Mouse (Mus musculus) T-helper 17 cell (primary cell): ENCODE data around the gene Dohh.

Experiments used
- in situ Hi-C, 2 experiments: fragments of 300-600 bp; cut with MboI, MseI; formaldehyde crosslinking; loops; 1 replicate in 1 of 2; 2 replicates in 1 of 2; pipeline ENCODE4 v1.15.1; 2025; ENCODE audit warnings: high pct_unique_total_duplicates in 2 of 2

Dohh gene

GRCm38 (mm10) chr10:81356991-81357844 is 27.0 kb upstream of the Dohh start, which contains the start of gene Mfsd12:
Gene Mfsd12 (plus strand): TSS chr10:81357491.
- in situ Hi-C loops, result no loop called here

- in situ Hi-C loops, result no loop called here
Measured at GRCm38 (mm10) chr10:81358209-81358608, 26.0 kb upstream of the Dohh start.

- in situ Hi-C loops, result no loop called here
Measured at GRCm38 (mm10) chr10:81358841-81359240, 25.4 kb upstream of the Dohh start.

- in situ Hi-C loops, result no loop called here
Measured at GRCm38 (mm10) chr10:81360721-81361120, 23.5 kb upstream of the Dohh start.

GRCm38 (mm10) chr10:81362336-81362949 is 21.8 kb upstream of the Dohh start:
- in situ Hi-C loops, result no loop called here

GRCm38 (mm10) chr10:81363436-81364346 is 20.5 kb upstream of the Dohh start:
- in situ Hi-C loops, result no loop called here

- in situ Hi-C loops, result no loop called here
Measured at GRCm38 (mm10) chr10:81364666-81365065, 19.6 kb upstream of the Dohh start.

- in situ Hi-C loops, result no loop called here
Measured at GRCm38 (mm10) chr10:81365073-81365472, 19.2 kb upstream of the Dohh start.

- in situ Hi-C loops, result no loop called here
Measured at GRCm38 (mm10) chr10:81365672-81366476, 18.4 kb upstream of the Dohh start, which contains the start of gene 4930404N11Rik. Gene 4930404N11Rik (minus strand): TSS chr10:81365816.

GRCm38 (mm10) chr10:81366477-81367206 is 17.6 kb upstream of the Dohh start:
- in situ Hi-C loops, result no loop called here

GRCm38 (mm10) chr10:81367207-81367495 is 17.1 kb upstream of the Dohh start:
- in situ Hi-C loops, result no loop called here

GRCm38 (mm10) chr10:81375322-81375721 is 8.9 kb upstream of the Dohh start:
- in situ Hi-C loops, result no loop called here

GRCm38 (mm10) chr10:81376561-81377361 is 7.5 kb upstream of the Dohh start:
- in situ Hi-C loops, result no loop called here

GRCm38 (mm10) chr10:81377362-81377664 is 6.9 kb upstream of the Dohh start:
- in situ Hi-C loops, result no loop called here

- in situ Hi-C loops, result no loop called here
Measured at GRCm38 (mm10) chr10:81377793-81378552, 6.3 kb upstream of the Dohh start, which contains the start of gene Fzr1. Gene Fzr1 (minus strand): TSS chr10:81378516.

- in situ Hi-C loops, result no loop called here
Measured at GRCm38 (mm10) chr10:81378553-81379182, 5.6 kb upstream of the Dohh start.

GRCm38 (mm10) chr10:81379183-81379553 is 5.1 kb upstream of the Dohh start:
- in situ Hi-C loops, result no loop called here

GRCm38 (mm10) chr10:81379809-81380378 is 4.3 kb upstream of the Dohh start:
- in situ Hi-C loops, result no loop called here
